Mouse (Mus musculus) small intestine, adult 2 months (tissue): ENCODE results near the gene Hacd4.

ENCODE experiments used
- CTCF ChIP-seq: fragments of 200-500 bp; IDR thresholded peaks from 2 replicates; pipeline ENCODE4 v1.5.1; 2012; ENCODE audit warnings: low read depth, mild to moderate bottlenecking, control low read depth, inconsistent platforms, low read length, moderate library complexity, mixed read lengths; ENCODE audit not compliant: insufficient replicate concordance, insufficient read length; ENCODE audit errors: extremely low read depth
- POLR2A ChIP-seq: fragments of 200-500 bp; IDR thresholded peaks from 2 replicates; pipeline ENCODE4 v1.6.1; 2012; ENCODE audit warnings: low read depth, mild to moderate bottlenecking, control low read depth, inconsistent platforms, low read length, moderate library complexity

GRCm38 (mm10) chr4:88439669-88440123 lies 968 bp upstream of the Hacd4 start:
- TF ChIP-seq CTCF (no peak), POLR2A (no peak)
